Mouse (Mus musculus): ENCODE results near the gene Col8a2. TPM values are rescaled to one million over a fixed set of nuclear protein-coding genes. Genes with fewer than 3 reads are reported as not detected.

Gene Col8a2
- polyA plus RNA-seq, 1 experiment from 2014 or later: 2.6 TPM

GRCm38 (mm10) chr4:126291196-126291595 lies 4.6 kb downstream of the Col8a2 start:
- H3K36me3 ChIP-seq (replicated peaks): no peaks in the 10 kb centered on the region
- no peak overlapping the region for H3K4me2 ChIP-seq
- no peak for ATAC-seq (replicated peaks)
- H3K4me1 ChIP-seq: peaks cover 5% of the 10 kb centered on the region
- H3K27me3 ChIP-seq (replicated peaks): peaks cover 39% of the 10 kb centered on the region
- no peak overlapping the region for H3K27ac ChIP-seq
- WGBS: 21% methylated on average over 13 of the region's 13 CpGs
- no peak overlapping the region for H3K4me3 ChIP-seq
- H3K9ac ChIP-seq: no peak overlapping the region
- H3K9me3 ChIP-seq: no peaks in the 10 kb centered on the region

DNA sequence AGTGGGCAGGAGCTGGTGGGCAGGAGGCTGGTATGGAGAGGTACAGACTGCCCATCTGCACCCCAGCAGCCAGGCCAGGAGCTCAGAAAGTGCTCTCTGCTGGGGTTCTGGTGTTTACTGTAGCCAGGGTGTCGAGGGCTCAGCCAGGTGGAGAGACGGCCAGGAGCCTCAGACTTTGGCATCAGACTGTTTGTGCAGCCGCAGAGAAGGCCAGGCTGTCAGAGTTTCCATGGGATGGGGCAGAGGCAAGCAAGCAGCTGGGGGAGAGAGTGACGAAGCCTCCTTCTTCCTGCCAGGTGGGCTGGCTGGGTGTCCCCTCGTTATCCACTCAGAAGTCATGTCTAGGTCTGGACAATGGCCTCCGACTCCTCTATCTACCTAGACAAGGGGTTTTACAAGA lies 8.6 kb downstream of the Col8a2 start:
- Histone ChIP-seq H3K27me3 (replicated peaks) (peaks cover 40% of the 10 kb centered on the region), H3K9me3 (no peaks in the 10 kb centered on the region), H3K4me2 (no peak overlapping the region), H3K4me3 (no peak overlapping the region), H3K4me1 (peaks cover 11% of the 10 kb centered on the region), H3K9ac (no peak overlapping the region), H3K36me3 (replicated peaks) (no peaks in the 10 kb centered on the region), H3K27ac (no peak overlapping the region)
- no peak for ATAC-seq (replicated peaks)
- 70% methylated on average over 6 of the region's 6 CpGs for WGBS

GRCm38 (mm10) chr4:126295937-126296336 lies 9.3 kb downstream of the Col8a2 start:
- 41% methylated on average over 4 of the region's 4 CpGs for WGBS

GRCm38 (mm10) chr4:126296617-126297101 lies 10.1 kb downstream of the Col8a2 start:
- H3K27me3 ChIP-seq (replicated peaks): peaks cover 50% of the 10 kb centered on the region

More at GRCm38 (mm10) chr4:126295937-126296336, 9.3 kb downstream of the Col8a2 start:
- Histone ChIP-seq H3K27me3 (replicated peaks) (peaks cover 43% of the 10 kb centered on the region), H3K4me1 (peaks cover 14% of the 10 kb centered on the region), H3K36me3 (replicated peaks) (no peaks in the 10 kb centered on the region), H3K4me3 (no peak overlapping the region), H3K4me2 (no peak overlapping the region), H3K27ac (no peak overlapping the region), H3K9me3 (no peaks in the 10 kb centered on the region), H3K9ac (no peak overlapping the region)
- ATAC-seq (replicated peaks): no peak

DNA sequence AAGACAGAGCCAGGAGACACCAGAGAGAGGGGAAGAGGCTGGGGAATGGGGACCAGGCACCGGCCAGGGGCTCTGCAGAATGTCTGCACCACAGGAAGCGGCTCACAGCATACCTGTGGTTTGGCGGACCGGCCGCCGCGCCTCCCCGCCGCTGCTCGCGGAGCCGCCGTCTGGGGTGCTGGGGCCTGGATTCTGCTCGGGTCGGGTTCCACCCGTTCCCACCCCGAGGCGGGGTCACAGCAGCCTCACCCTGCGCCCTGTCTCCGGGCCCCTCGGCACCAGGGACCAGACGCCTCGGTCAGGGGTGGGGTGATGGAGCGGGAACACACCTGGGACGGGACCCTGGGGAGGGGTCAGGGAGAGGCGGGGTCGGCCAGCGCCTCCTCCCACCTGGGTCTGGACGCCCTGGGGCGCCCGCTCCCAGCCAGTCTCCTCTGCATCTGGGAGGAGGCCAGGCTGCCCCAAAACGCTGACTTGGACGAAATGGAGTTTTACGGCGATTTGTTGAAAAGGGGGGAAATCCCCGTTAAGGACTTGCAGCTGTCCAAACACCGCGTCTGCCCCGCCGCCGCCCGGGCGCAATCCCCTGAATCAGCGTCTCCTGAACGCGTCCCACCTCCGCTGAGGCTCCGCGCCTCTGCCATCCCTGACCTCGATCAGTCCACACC lies 14.5 kb downstream of the Col8a2 start:
- H3K9ac ChIP-seq: 0 out of 2 replicates have a peak overlapping the region, but pooled peaks have one; percentile 9
- WGBS: under 1% methylated on average over 49 of the region's 50 CpGs
- H3K4me1 ChIP-seq: peaks cover 23% of the 10 kb centered on the region
- peak overlapping the region; percentile 16 for H3K4me3 ChIP-seq
- H3K4me2 ChIP-seq: peak overlapping the region; percentile 42
- no peaks in the 10 kb centered on the region for H3K9me3 ChIP-seq
- no peak for ATAC-seq (replicated peaks)
- H3K27ac ChIP-seq: no peak overlapping the region
- H3K27me3 ChIP-seq (replicated peaks): peaks cover 68% of the 10 kb centered on the region
- no peaks in the 10 kb centered on the region for H3K36me3 ChIP-seq (replicated peaks)

More at GRCm38 (mm10) chr4:126296617-126297101, 10.1 kb downstream of the Col8a2 start:
- H3K4me1 ChIP-seq: peaks cover 21% of the 10 kb centered on the region
- ATAC-seq (replicated peaks): peak; percentile 30; the same call in 1 of the 2 replicates
- H3K27ac ChIP-seq: no peak overlapping the region
- H3K4me2 ChIP-seq: peak overlapping the region; percentile 62
- no peaks in the 10 kb centered on the region for H3K9me3 ChIP-seq
- peak overlapping the region; percentile 24 for H3K9ac ChIP-seq
- WGBS: 1% methylated on average over 34 of the region's 34 CpGs
- H3K36me3 ChIP-seq (replicated peaks): no peaks in the 10 kb centered on the region
- peak overlapping the region; percentile 32 for H3K4me3 ChIP-seq

DNA sequence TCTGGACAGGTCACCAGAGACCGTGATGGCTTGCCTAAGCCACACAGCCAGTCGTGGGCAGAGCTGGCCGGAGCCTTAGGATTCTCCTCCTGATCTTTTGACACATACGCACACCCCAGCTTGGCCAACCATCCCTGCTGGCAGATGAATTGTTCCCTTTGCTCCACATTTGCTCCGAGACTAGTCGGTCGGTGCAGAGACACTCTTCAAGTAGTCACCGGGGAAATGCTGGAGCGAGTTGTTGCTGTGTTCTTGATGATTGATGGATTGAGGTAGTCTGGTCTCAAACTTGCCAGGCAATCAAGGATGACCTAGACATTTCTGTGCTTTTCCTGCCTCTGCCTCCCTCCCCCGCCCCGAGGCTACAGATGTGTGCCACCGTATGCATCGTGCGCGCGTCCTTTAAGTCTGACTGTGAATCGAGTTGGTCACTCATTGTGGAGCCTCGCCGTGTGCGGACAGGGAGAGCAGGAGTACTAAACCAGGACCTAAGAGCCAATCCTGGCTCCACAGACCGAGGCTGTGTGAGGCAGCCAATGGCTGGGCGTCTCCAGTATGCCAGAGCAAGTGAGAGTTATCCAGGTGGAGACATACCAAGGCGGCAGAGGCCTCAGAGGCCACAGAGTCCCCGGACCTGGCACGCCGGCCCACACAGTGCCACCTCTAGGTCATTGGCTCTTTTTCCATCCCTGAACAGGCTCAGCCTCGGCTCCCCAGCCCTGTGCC lies 15.2 kb downstream of the Col8a2 start:
- Histone ChIP-seq H3K4me2 (peak overlapping the region; percentile 42), H3K36me3 (replicated peaks) (no peaks in the 10 kb centered on the region), H3K4me3 (peak overlapping the region; percentile 16), H3K27me3 (replicated peaks) (peaks cover 64% of the 10 kb centered on the region), H3K9me3 (no peaks in the 10 kb centered on the region), H3K27ac (no peak overlapping the region), H3K9ac (no peak overlapping the region), H3K4me1 (peaks cover 18% of the 10 kb centered on the region)
- ATAC-seq (replicated peaks): no peak
- WGBS: 4% methylated on average over 27 of the region's 27 CpGs

GRCm38 (mm10) chr4:126303877-126304276 lies 17.3 kb downstream of the Col8a2 start:
- Histone ChIP-seq H3K4me1 (peaks cover 12% of the 10 kb centered on the region), H3K36me3 (replicated peaks) (no peaks in the 10 kb centered on the region), H3K4me3 (no peak overlapping the region), H3K9me3 (no peaks in the 10 kb centered on the region), H3K27ac (no peak overlapping the region), H3K4me2 (no peak overlapping the region), H3K27me3 (replicated peaks) (peaks cover 49% of the 10 kb centered on the region), H3K9ac (no peak overlapping the region)
- no peak for ATAC-seq (replicated peaks)
- 57% methylated on average over 4 of the region's 4 CpGs for WGBS

GRCm38 (mm10) chr4:126305428-126305827 lies 18.8 kb downstream of the Col8a2 start:
- no peak overlapping the region for H3K4me3 ChIP-seq
- H3K36me3 ChIP-seq (replicated peaks): no peaks in the 10 kb centered on the region
- H3K4me1 ChIP-seq: peaks cover 12% of the 10 kb centered on the region
- 94% methylated on average over 1 of the region's 1 CpGs for WGBS
- H3K9ac ChIP-seq: no peak overlapping the region
- no peak overlapping the region for H3K27ac ChIP-seq
- H3K9me3 ChIP-seq: no peaks in the 10 kb centered on the region
- H3K27me3 ChIP-seq (replicated peaks): peaks cover 34% of the 10 kb centered on the region
- H3K4me2 ChIP-seq: no peak overlapping the region
- no peak for ATAC-seq (replicated peaks)

GRCm38 (mm10) chr4:126306058-126306457 lies 19.5 kb downstream of the Col8a2 start:
- peaks cover 8% of the 10 kb centered on the region for H3K4me1 ChIP-seq
- peaks cover 27% of the 10 kb centered on the region for H3K27me3 ChIP-seq (replicated peaks)
- no peaks in the 10 kb centered on the region for H3K9me3 ChIP-seq
- no peak overlapping the region for H3K4me3 ChIP-seq
- WGBS: 92% methylated on average over 6 of the region's 6 CpGs
- H3K4me2 ChIP-seq: no peak overlapping the region
- no peaks in the 10 kb centered on the region for H3K36me3 ChIP-seq (replicated peaks)
- no peak overlapping the region for H3K27ac ChIP-seq
- no peak for ATAC-seq (replicated peaks)
- no peak overlapping the region for H3K9ac ChIP-seq

DNA sequence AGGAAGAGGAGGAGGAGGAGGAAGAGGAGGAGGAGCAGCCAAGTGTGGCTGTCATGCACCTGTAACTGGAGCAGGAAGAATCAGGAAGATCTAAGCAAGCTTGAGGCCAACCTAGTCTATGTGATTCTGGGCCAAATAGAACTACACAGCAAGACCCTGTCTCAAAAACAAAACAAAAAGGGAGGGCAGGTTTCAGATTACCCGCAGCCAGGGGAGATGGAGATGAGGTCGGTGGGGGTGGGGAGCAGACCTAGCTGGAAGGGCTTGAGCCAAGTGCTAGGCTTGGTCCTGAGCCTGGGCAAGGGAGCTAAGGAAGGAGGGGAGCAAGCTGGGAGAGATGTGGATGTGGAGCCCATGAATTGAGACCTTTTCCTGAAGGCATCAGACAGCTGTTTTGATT lies 20.2 kb downstream of the Col8a2 start:
- H3K4me1 ChIP-seq: peaks cover under 1% of the 10 kb centered on the region; the same call in 1 of the 2 replicates
- no peaks in the 10 kb centered on the region for H3K9me3 ChIP-seq
- ATAC-seq (replicated peaks): no peak
- H3K4me2 ChIP-seq: no peak overlapping the region
- H3K4me3 ChIP-seq: no peak overlapping the region
- no peak overlapping the region for H3K9ac ChIP-seq
- no peak overlapping the region for H3K27ac ChIP-seq
- no peaks in the 10 kb centered on the region for H3K36me3 ChIP-seq (replicated peaks)
- WGBS: 14% methylated on average over 2 of the region's 2 CpGs
- H3K27me3 ChIP-seq (replicated peaks): peaks cover 20% of the 10 kb centered on the region

DNA sequence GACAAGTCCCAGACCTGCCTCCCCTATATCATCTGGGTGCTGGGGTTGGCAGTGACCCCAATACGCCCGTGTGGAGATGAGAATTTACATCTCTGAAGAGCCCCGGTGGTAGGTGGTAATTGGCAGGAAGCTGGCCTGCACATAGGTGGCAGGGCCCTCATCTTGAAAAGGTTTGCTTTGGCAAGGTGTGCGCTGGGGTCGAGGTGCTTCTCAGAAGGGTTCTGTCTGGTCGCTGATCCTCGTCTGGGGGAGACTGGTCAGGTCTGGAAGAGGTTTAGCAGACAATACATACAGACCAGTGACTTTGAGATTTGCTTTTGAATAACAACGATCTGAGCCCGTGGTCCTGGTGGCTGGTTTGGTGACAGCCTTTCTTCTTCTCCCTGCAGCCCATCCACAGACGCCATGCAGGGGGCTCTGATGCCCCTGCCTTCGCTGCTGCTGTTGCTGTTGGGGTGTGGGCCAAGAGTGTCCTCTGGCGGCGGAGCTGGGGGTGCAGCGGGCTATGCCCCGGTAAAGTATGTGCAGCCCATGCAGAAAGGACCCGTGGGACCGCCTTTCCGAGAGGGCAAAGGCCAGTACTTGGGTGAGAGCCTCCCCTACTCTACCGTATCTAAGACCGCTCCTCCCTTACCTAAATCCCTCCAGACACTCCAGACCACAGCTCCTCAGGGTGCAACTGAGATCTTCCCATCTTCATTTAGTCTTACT lies 22.8 kb downstream of the Col8a2 start:
- 18% methylated on average over 20 of the region's 20 CpGs for WGBS
- Histone ChIP-seq H3K4me2 (peak overlapping the region; percentile 54), H3K9me3 (no peaks in the 10 kb centered on the region), H3K27ac (no peak overlapping the region), H3K27me3 (replicated peaks) (no peaks in the 10 kb centered on the region), H3K4me3 (peak overlapping the region; percentile 33), H3K36me3 (replicated peaks) (0 out of 2 replicates have a peak, but pooled peaks cover 3% of the 10 kb centered on the region), H3K4me1 (no peaks in the 10 kb centered on the region), H3K9ac (peak overlapping the region; percentile 35)
- ATAC-seq (replicated peaks): peak; percentile 60

- no peaks in the 10 kb centered on the region for H3K27me3 ChIP-seq (replicated peaks)
- 2% methylated on average over 7 of the region's 7 CpGs for WGBS
- no peaks in the 10 kb centered on the region for H3K9me3 ChIP-seq
- peak overlapping the region; percentile 33 for H3K4me3 ChIP-seq
- H3K36me3 ChIP-seq (replicated peaks): 0 out of 2 replicates have a peak, but pooled peaks cover 5% of the 10 kb centered on the region
- peak overlapping the region; percentile 54 for H3K4me2 ChIP-seq
- peak; percentile 86 for ATAC-seq (replicated peaks)
- H3K9ac ChIP-seq: peak overlapping the region; percentile 35
- H3K27ac ChIP-seq: no peak overlapping the region
- no peaks in the 10 kb centered on the region for H3K4me1 ChIP-seq
These were observed 23.3 kb downstream of the Col8a2 start for GRCm38 (mm10) chr4:126309922-126310309.

All from midbrain, embryonic 15.5 days (tissue).